Mouse (Mus musculus): ENCODE data around the gene Olfr1297.

Olfr1297 gene

DNA sequence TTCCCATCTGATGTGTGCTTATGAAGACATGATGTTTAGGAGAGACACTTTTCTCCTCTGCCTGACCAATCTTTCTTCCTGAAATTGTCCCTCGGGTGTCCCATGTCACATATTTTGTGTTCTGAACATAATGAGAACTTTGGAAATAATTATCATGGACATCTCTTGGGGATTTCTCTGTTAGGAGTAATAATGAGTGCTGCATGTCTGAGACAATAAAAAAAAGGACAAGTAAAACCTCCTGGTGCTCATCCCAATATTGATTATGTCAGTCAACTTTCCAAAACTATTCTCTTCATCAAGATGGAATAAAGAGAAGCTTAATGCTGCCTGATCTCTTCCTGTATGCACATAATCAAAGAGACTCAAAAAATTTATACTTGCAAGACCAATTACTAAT is at the start of gene Olfr1297:
Gene Olfr1297 (minus strand): TSS at position 101 of the 400 bp plus-strand sequence.
- in situ Hi-C loops (cut with MboI; ENCODE audit: low pct_unique_long_range_greater_than_20kb in 1 of 2, low sequenced_read_pairs in 2 of 2, unreplicated experiment in 1 of 2), result no loop called here

DNA sequence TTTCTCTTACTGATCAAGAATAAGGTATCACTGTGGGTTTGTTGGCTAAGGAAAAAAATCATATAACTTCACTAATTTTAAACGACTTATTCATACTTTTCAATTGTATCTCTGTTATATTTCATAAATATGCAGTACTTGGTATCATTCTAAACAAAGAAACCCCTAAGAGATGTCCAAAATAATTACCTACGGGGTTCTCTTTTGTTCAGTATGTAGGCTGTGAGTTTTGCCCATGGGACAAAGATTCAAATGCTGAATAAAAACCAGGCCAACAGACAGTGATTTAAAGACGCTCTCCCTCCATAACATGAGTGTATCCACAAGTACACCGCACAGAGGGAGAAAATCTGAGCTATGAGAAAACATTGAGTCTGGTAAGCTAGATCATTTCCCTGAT is 34.8 kb upstream of the Olfr1297 start, which contains the start of gene Olfr1299:
Gene Olfr1299 (plus strand): TSS at position 301 of the 400 bp plus-strand sequence.
- in situ Hi-C loops (cut with MboI; ENCODE audit: low pct_unique_long_range_greater_than_20kb in 1 of 2, low sequenced_read_pairs in 2 of 2, unreplicated experiment in 1 of 2), result no loop called here

DNA sequence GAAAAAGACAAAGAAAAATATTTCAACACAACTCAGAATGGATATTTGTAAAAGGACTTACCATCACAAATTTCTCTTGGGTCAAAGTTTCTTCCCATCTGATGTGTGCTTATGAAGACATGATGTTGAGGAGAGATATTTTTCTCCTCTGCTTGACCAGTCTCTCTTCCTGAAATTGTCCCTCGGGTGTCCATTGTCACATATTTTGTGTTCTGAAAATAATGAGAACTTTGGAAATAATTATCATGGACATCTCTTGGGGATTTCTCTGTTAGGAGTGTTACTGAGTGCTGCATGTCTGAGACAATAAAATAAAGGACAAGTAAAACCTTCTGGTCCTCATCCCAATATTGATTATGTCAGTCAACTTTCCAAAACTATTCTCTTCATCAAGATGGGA is 22.8 kb upstream of the Olfr1297 start, which contains the start of gene Olfr1298:
Gene Olfr1298 (minus strand): TSS at position 101 of the 400 bp plus-strand sequence.
- in situ Hi-C loops (cut with MboI; ENCODE audit: low pct_unique_long_range_greater_than_20kb in 1 of 2, low sequenced_read_pairs in 2 of 2, unreplicated experiment in 1 of 2), result no loop called here

DNA sequence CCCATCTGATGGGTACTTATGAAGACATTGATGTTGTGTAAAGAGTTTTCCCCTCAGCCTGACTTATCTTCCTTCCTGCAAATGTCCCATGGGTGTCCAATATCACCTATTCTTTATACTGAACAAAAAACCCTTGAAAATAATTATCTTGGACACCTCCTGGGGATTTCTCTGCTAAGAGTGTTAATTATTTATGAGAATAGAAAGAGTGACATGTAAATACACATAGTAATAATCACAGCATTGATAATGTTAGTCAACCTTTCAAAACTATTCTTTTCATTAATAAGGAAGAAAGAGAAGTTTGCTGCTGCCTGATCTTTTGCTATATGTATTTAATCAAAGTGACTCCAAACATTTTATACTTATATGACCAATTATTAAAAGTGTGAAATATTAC is 56.7 kb downstream of the Olfr1297 start, which contains the start of gene Olfr1295:
Gene Olfr1295 (minus strand): TSS at position 101 of the 400 bp plus-strand sequence.
- in situ Hi-C loops (cut with MboI; ENCODE audit: low pct_unique_long_range_greater_than_20kb in 1 of 2, low sequenced_read_pairs in 2 of 2, unreplicated experiment in 1 of 2), result no loop called here
